Comparison of ENCODE assay signal across 8 mouse cellular contexts in genomic region chr2:10010263-10010909, GRCm38 (mm10). TPM values are rescaled to one million over a fixed set of nuclear protein-coding genes. Genes with fewer than 3 reads are reported as not detected.
DNase-seq lines count a peak whose midpoint lies in the region; ATAC-seq lines count a peak whose summit lies in the region.

No protein-coding gene starts in this region.

- H3K9ac ChIP-seq in forebrain, embryonic 11.5 days (ENCODE audit: low read length) = no peak overlapping the region
- no peak overlapping the region for H3K9ac ChIP-seq in kidney, embryonic 16.5 days (replicated peaks; ENCODE audit: low read length)

- H3K36me3 ChIP-seq in forebrain, embryonic 11.5 days (ENCODE audit: control insufficient read depth, insufficient read depth, low read length) = no peaks in the 10 kb centered on the region
- H3K36me3 ChIP-seq in forebrain, embryonic 10.5 days (replicated peaks) = no peaks in the 10 kb centered on the region
- H3K36me3 ChIP-seq in kidney, embryonic 16.5 days (ENCODE audit: insufficient read depth, low read length) = no peaks in the 10 kb centered on the region

- peak; percentile 51; the same call in 1 of the 2 replicates for ATAC-seq in forebrain, embryonic 11.5 days (replicated peaks; ENCODE audit: low FRiP score)
- ATAC-seq in kidney, embryonic 16.5 days (ENCODE audit: low FRiP score, low TSS enrichment) = peak; percentile 39; the same call in 1 of the 2 replicates

- H3K4me3 ChIP-seq in forebrain, embryonic 11.5 days (ENCODE audit: low read depth, low read length) = no peak overlapping the region
- H3K4me3 ChIP-seq in forebrain, embryonic 10.5 days = no peak overlapping the region
- no peak overlapping the region for H3K4me3 ChIP-seq in kidney, embryonic 16.5 days (ENCODE audit: low read length)

- no peak for DNase-seq in forebrain, embryonic 11.5 days (ENCODE audit: low spot score)
- DNase-seq in forebrain, embryonic 10.5 days (ENCODE audit: extremely low spot score, low spot score) = no peak
- peak; percentile 33 for DNase-seq in ovary, postnatal 14 days (ENCODE audit: low spot score)
- no peak for DNase-seq in ovary, adult 18-20 months (ENCODE audit: low spot score)
- peak; percentile 41 to 70 for DNase-seq in cerebellum, postnatal 10 days
- DNase-seq in retina, adult 2 months (ENCODE audit: low read depth, low spot score) = peak; percentile 44
- DNase-seq in left cerebral cortex, adult 11 months (ENCODE audit: low spot score) = no peak

- H3K9me3 ChIP-seq in forebrain, embryonic 11.5 days (ENCODE audit: control insufficient read depth, low read length) = no peaks in the 10 kb centered on the region
- H3K9me3 ChIP-seq in forebrain, embryonic 10.5 days = no peaks in the 10 kb centered on the region
- no peaks in the 10 kb centered on the region for H3K9me3 ChIP-seq in kidney, embryonic 16.5 days (ENCODE audit: low read length)

- H3K27me3 ChIP-seq in forebrain, embryonic 11.5 days (ENCODE audit: control insufficient read depth, insufficient read depth, low read length) = no peaks in the 10 kb centered on the region
- H3K27me3 ChIP-seq in forebrain, embryonic 10.5 days (ENCODE audit: poor library complexity, severe bottlenecking) = no peaks in the 10 kb centered on the region
- no peaks in the 10 kb centered on the region for H3K27me3 ChIP-seq in kidney, embryonic 16.5 days (ENCODE audit: insufficient read depth, low read length)

- H3K4me2 ChIP-seq in forebrain, embryonic 11.5 days (ENCODE audit: low read depth, low read length, severe bottlenecking) = no peak overlapping the region
- 0 out of 2 replicates have a peak overlapping the region, but pooled peaks have one; percentile 5 for H3K4me2 ChIP-seq in kidney, embryonic 16.5 days (replicated peaks; ENCODE audit: low read depth, low read length)

- WGBS in forebrain, embryonic 11.5 days = 37% methylated on average over 7 of the region's 7 CpGs
- 38% methylated on average over 7 of the region's 7 CpGs for WGBS in forebrain, embryonic 10.5 days
- 31% methylated on average over 7 of the region's 7 CpGs for WGBS in kidney, embryonic 16.5 days

- no peak overlapping the region for H3K27ac ChIP-seq in forebrain, embryonic 11.5 days (ENCODE audit: low read depth, low read length)
- H3K27ac ChIP-seq in forebrain, embryonic 10.5 days = no peak overlapping the region
- no peak overlapping the region; the same call in 1 of the 2 replicates for H3K27ac ChIP-seq in kidney, embryonic 16.5 days (ENCODE audit: low read length)

- H3K4me1 ChIP-seq in forebrain, embryonic 11.5 days (replicated peaks; ENCODE audit: control insufficient read depth, insufficient read depth, low read length) = no peaks in the 10 kb centered on the region
- H3K4me1 ChIP-seq in forebrain, embryonic 10.5 days = no peaks in the 10 kb centered on the region
- H3K4me1 ChIP-seq in kidney, embryonic 16.5 days (ENCODE audit: insufficient read depth, low read length) = 0 out of 2 replicates have a peak, but pooled peaks cover 12% of the 10 kb centered on the region

RNA-seq across cellular contexts. Expression of gene Taf3, which starts 38.0 kb away (rescaled TPM):
- 18.8 and 19.4 TPM in 2 replicates for polyA plus RNA-seq in forebrain, embryonic 11.5 days (2014; fragmentation: Nextera tagmentation; extraction: Ambion mirVana)
- polyA plus RNA-seq in forebrain, embryonic 10.5 days (2016; fragmentation: Nextera tagmentation; extraction: Ambion mirVana) = 15.7 and 16.7 TPM in 2 replicates
- 15.4 and 17.7 TPM in 2 replicates for polyA plus RNA-seq in kidney, embryonic 16.5 days (2015; fragmentation: Nextera tagmentation; extraction: Ambion mirVana)

Comparison
In these comparisons a context has a peak if more than half of its experiments do, and no peak if none do; other contexts are left out.
1. DNase-seq: peak in ovary, postnatal 14 days (single experiment), cerebellum, postnatal 10 days (2 of 2) and retina, adult 2 months (single experiment); none in forebrain, embryonic 11.5 days (single experiment), forebrain, embryonic 10.5 days (single experiment), ovary, adult 18-20 months (single experiment) and left cerebral cortex, adult 11 months (single experiment).